11 mouse cellular contexts compared by ENCODE assay signal in the genomic region with DNA sequence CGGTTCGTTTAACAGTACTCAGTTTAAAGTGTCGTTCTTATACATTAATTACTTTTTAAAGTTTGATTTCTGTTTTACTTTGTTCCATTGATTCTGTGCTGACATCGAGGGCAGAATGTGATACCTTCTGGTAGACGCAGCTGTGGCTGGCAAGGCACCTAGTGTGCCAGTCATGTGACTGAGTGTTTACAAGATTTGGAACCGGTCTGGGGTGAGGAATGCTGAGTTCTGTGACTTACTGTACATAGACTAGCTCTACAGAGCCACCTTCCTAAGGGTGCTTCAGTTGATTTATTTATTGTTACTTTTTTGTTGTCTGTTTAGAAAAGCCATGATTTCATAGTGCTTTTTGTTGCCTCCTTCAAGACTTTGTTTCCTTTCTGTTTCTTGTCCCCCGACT. TPM values are rescaled to one million over a fixed set of nuclear protein-coding genes. Genes with fewer than 3 reads are reported as not detected.
DNase-seq lines count a peak whose midpoint lies in the region; ATAC-seq and TF ChIP-seq lines count a peak whose summit lies in the region.
"Had no signal": no experiment of that assay in that cellular context is flagged by ENCODE, and none has a peak within 500 bp of the region (broad histone marks: within the 10 kb centered on the region; RNA-seq: fewer than 3 reads in every experiment).

No protein-coding gene starts in this region.

- no peak overlapping the region for H3K27ac ChIP-seq in cerebellum, adult 2 months (ENCODE audit: insufficient read depth, low read length)
- no peak overlapping the region for H3K27ac ChIP-seq in hindbrain, embryonic 14.5 days
- H3K27ac ChIP-seq: macrophage had no signal

- no peaks in the 10 kb centered on the region for H3K79me3 ChIP-seq in C2C12 (ENCODE audit: low read depth)

- no peak for TF ChIP-seq POLR2A in cerebellum, adult 2 months (IDR thresholded peaks at IDR 0.05; ENCODE audit: borderline replicate concordance, insufficient read depth, low read length)

- no peaks in the 10 kb centered on the region for H3K9me3 ChIP-seq in hindbrain, embryonic 14.5 days (ENCODE audit: control insufficient read depth, low read length)
- H3K9me3 ChIP-seq: neural tube, embryonic 15.5 days had no signal

- H3K4me3 ChIP-seq in C2C12 (ENCODE audit: insufficient read depth, poor library complexity, severe bottlenecking): no peak overlapping the region
- peak overlapping the region; percentile 32 for H3K4me3 ChIP-seq in cerebellum, adult 2 months (replicated peaks; ENCODE audit: insufficient read depth, low read depth, low read length)
- H3K4me3 ChIP-seq in hindbrain, embryonic 14.5 days (replicated peaks; ENCODE audit: low read length): no peak overlapping the region
- H3K4me3 ChIP-seq: neural tube, embryonic 15.5 days had no signal

- WGBS in cerebellum, adult 2 months: 52% methylated on average over 7 of the region's 7 CpGs
- 75% methylated on average over 7 of the region's 7 CpGs for WGBS in hindbrain, embryonic 14.5 days

- DNase-seq in gastrocnemius, adult 18-20 months (ENCODE audit: low spot score): peak; percentile 48
- DNase-seq in gastrocnemius, adult 8-10 months (ENCODE audit: low spot score in 2 of 2): no peak
- DNase-seq in cerebellum, adult 2 months: peak; percentile 57 to 66
- DNase-seq in lung, postnatal 10 days: peak; percentile 13
- no peak for DNase-seq in retina, embryonic 14.5 days (ENCODE audit: low spot score)
- no peak for DNase-seq in hindbrain, embryonic 14.5 days (ENCODE audit: low spot score)

- TF ChIP-seq CTCF in C2C12 (IDR thresholded peaks at IDR 0.05; ENCODE audit: control insufficient read depth, insufficient read depth, insufficient read length): no peak
- no peak for TF ChIP-seq CTCF in cerebellum, adult 2 months (IDR thresholded peaks at IDR 0.05; ENCODE audit: borderline replicate concordance, insufficient read depth, low read depth, low read length)

- peaks cover 17% of the 10 kb centered on the region for H3K4me1 ChIP-seq in cerebellum, adult 2 months (ENCODE audit: control insufficient read depth, insufficient read depth, low read length)
- peaks cover 3% of the 10 kb centered on the region; the same call in 1 of the 2 replicates for H3K4me1 ChIP-seq in hindbrain, embryonic 14.5 days (replicated peaks; ENCODE audit: control insufficient read depth, insufficient read depth, low read length)

- no peak overlapping the region for H3K4me2 ChIP-seq in hindbrain, embryonic 14.5 days (replicated peaks)
- H3K4me2 ChIP-seq: neural tube, embryonic 15.5 days had no signal

- no peak overlapping the region for H3K9ac ChIP-seq in hindbrain, embryonic 14.5 days
- H3K9ac ChIP-seq: neural tube, embryonic 15.5 days had no signal

- no peaks in the 10 kb centered on the region for H3K79me2 ChIP-seq in C2C12 (ENCODE audit: control insufficient read depth, insufficient read depth)

- no peak overlapping the region for H3ac ChIP-seq in C2C12 (ENCODE audit: control insufficient read depth, insufficient read length, low read depth)

- no peak for ATAC-seq in frontal cortex, adult (ENCODE audit: low TSS enrichment)
- ATAC-seq in hindbrain, embryonic 14.5 days (ENCODE audit: low FRiP score): no peak

- no peaks in the 10 kb centered on the region for H3K27me3 ChIP-seq in C2C12 (ENCODE audit: control insufficient read depth, insufficient read depth, insufficient read length)
- no peaks in the 10 kb centered on the region for H3K27me3 ChIP-seq in cerebellum, adult 2 months (ENCODE audit: control insufficient read depth, insufficient read depth, low read length)
- no peaks in the 10 kb centered on the region for H3K27me3 ChIP-seq in hindbrain, embryonic 14.5 days (ENCODE audit: control insufficient read depth, insufficient read depth, low read length)
- H3K27me3 ChIP-seq: neural tube, embryonic 15.5 days had no signal

- peaks cover 24% of the 10 kb centered on the region for H3K36me3 ChIP-seq in C2C12 (ENCODE audit: control insufficient read depth, insufficient read depth)
- H3K36me3 ChIP-seq in hindbrain, embryonic 14.5 days (replicated peaks; ENCODE audit: control insufficient read depth, insufficient read depth): peaks cover 55% of the 10 kb centered on the region

TF ChIP-seq in C2C12, 6 proteins besides CTCF, POLR2A, EP300 and RAD21:
- TF ChIP-seq USF1 (IDR thresholded peaks at IDR 0.05; ENCODE audit: low read depth) (peak; percentile 40), CEBPB (IDR thresholded peaks at IDR 0.05; ENCODE audit: low read depth) (no peak)

RNA-seq across cellular contexts. Expression of a gene that starts 18.1 kb away (rescaled TPM):
- total RNA-seq in gastrocnemius, adult 18-20 months (2021): under 1 TPM; 0.37 to 0.76 TPM
- total RNA-seq in gastrocnemius, adult 8-10 months (2022): under 1 TPM; 0.27 to 0.44 (median 0.34) TPM
- 4.3 TPM for polyA plus RNA-seq in C2C12 (2012; fragmentation: generic; extraction: Trizol)
- 11.1 and 11.2 TPM in 2 replicates for polyA plus RNA-seq in cerebellum, adult 2 months (2012; rRNA removed)
- polyA plus RNA-seq in hindbrain, embryonic 14.5 days (2014; fragmentation: Nextera tagmentation; extraction: Ambion mirVana): 13.5 and 14.2 TPM in 2 replicates
- total RNA-seq: hematopoietic stem cell, adult 5-6 weeks had no signal

Comparison
In these comparisons a context has a peak if more than half of its experiments do, and no peak if none do; other contexts are left out.
1. DNase-seq: peak in gastrocnemius, adult 18-20 months (single experiment), cerebellum, adult 2 months (2 of 2) and lung, postnatal 10 days (single experiment); none in gastrocnemius, adult 8-10 months (0 of 2), retina, embryonic 14.5 days (single experiment) and hindbrain, embryonic 14.5 days (single experiment).